Mouse (Mus musculus) brain, embryonic 14.5 days (tissue): ENCODE results near the gene Pfkm.

Experiments
- CTCF ChIP-seq: fragments of 200-500 bp; IDR thresholded peaks from 2 replicates; pipeline ENCODE4 v1.5.1; 2012; ENCODE audit warnings: inconsistent platforms, mild to moderate bottlenecking, moderate library complexity, borderline replicate concordance; ENCODE audit not compliant: insufficient read depth, insufficient read length; ENCODE audit errors: extremely low read depth
- POLR2A ChIP-seq: fragments of 200-500 bp; IDR thresholded peaks from 2 replicates; pipeline ENCODE4 v1.6.1; 2012; ENCODE audit warnings: mild to moderate bottlenecking, inconsistent platforms, borderline replicate concordance; ENCODE audit not compliant: poor library complexity, insufficient read depth, insufficient read length, severe bottlenecking; ENCODE audit errors: extremely low read depth

DNA sequence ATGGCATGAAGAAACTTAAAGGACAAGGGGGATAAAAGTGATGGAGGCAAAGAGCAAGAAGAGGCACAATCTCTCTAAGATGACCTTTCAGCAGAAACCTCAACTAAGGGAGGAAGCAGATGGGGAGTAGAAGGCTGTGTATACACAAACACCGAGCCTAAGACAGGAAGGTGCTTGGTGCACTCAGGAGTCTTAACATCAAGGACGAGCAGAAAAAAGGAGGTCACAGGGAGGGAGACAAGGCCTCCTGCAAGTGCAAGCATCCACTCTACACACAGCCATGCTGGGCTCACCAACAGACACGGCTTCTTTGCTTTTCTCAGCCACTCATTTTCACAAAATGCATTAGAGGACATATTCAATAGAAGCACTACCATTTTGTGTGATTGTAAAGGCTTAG is 24.9 kb upstream of the Pfkm start:
- TF ChIP-seq CTCF, result no peak
- no peak for TF ChIP-seq POLR2A
